Mouse (Mus musculus) adrenal gland, adult (tissue): ENCODE results near the gene Pwp2.
"Not testable (repeated sequence)": the region's sequence is repeated elsewhere in the genome, so short reads cannot be mapped to it uniquely, and the experiment has no call there.

ENCODE experiments used
- DNase-seq, 2 experiments: peaks; one replicate each; pipeline ENCODE4 v3.0.0; 2022 to 2023; ENCODE audit warnings: low spot score in 1 of 2; ENCODE audit not compliant: inconsistent age in 2 of 2

The Pwp2 gene

DNA sequence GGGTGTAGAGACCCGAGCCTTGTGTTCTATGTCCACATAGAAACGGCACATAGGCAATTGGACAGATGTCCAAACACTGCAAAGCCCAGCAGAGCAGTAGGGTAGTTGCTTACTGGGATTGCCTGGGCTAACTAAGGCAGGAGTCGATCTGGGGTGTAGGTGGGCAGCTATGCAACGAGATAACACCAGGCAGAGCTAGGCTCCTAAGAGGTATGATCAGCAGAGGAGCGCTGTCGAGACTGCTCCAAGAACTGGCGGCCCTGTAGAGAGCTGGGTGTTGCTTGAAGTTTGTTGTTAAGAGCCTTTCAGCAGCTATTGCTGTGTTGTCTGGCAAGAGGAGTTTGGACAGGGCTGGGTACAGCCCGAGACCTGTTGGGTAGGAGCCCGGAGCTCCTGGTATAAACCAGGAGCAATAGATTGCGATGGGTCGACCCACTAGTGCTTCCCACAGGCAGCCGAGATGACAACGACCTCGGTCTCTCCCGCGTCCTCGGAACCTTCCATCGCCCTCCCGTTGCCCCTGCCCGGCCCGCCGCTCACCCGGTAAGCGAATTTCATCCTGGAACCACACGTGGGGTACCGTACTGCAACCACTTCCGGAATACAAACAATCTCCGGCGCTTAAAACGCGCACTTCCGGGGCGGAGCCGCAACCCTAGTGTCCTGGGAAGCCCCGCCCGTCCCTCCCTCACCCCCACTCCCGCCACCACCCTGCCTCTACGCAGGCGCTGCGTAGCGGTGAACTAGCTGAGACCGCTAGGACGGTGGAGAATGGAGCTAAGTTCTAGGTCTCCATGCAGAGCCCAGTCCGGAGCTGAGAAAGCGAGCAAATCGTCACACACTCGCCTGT, at the start of gene Pwp2:
Pwp2 (minus strand) TSS at position 619 of the 850 bp plus-strand sequence.
- peak; percentile 90 to 96 for DNase-seq

DNA sequence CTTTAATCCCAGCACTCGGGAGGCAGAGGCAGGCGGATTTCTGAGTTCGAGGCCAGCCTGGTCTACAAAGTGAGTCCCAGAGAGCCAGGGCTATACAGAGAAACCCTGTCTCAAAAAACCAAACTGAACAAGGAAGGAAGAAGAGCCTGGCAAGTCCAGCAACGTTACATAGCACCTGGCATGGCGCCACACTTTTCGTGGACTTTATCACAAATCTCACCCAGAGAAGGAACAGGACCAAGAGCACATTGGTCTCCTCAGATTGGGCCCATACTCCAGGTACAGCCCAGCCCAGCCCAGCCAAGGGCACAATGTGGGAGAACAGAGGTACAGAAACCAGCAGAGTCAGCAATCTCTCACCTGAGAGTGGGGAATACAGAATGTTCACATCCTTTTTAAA, 48.8 kb upstream of the Pwp2 start:
- no peak for DNase-seq

DNA sequence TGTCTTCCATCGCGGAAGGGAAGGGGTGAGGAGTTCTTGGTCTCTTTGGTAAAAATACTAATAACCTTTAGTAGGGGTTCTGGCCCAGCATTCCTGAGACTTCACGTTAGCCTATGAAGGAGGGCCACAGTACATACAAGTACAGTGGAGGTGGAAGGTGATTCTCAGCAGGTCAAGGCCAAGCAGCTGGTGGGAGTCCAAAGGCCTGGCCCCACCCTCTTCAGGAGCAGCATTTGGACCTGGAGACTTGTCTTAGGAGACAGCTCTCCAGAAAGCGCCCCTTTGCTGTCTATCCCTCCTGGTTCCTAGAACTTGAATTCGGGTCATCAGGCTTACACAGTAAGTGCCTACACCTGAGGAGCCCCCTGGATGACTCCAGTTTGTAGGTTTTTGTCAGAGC, 48.2 kb upstream of the Pwp2 start:
- DNase-seq = no peak

DNA sequence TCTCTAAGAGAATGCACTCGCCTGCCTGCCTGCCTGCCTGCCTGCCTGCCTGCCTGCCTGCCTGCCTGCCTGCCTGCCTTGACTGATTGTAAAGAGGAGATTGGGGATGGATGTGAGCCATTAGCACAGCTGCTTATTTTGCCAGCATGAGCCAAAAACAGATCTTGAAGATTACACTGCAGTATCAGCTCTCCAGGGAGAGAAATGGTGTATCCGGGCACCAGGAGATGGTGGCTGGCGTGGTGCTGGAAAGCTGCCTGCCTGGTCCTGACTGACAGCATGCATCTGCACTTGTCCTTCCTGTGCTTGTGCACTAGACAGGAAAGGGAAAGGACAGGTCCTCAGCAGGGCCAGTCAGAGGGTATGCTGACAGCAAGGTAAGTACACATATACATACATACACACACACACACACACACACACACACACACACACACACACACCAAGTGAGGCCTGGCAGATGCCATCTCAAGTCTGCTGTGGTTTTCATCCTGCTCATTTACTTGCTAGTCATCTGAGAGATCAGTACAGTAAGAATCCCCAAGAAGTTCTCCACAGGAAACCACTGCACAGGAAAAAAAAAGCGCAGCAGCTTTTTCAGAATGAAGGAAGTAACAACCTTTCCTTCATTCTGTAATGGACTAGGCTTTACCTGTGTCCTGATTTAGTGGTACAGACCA, 47.5 kb upstream of the Pwp2 start:
- peak in 1 of 2 experiments; percentile 47 for DNase-seq

DNA sequence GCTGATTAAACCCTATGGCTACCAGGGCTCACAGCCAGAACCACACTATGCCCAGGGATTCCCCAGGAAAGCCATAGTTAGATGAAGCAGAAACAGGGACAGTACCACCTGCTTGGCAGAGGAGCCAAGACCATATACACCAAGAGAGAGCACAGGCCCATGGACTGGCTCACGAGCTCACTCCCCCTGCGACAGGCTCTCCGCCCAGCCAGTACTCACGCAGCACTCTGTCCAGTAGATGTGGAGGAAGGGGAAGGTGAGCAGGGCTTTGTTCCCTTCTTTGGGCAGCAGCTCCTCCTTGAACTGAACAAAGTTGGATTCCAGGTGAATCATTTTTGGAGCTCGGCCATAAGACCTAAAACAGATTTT, 43.6 kb upstream of the Pwp2 start:
- DNase-seq = no peak

DNA sequence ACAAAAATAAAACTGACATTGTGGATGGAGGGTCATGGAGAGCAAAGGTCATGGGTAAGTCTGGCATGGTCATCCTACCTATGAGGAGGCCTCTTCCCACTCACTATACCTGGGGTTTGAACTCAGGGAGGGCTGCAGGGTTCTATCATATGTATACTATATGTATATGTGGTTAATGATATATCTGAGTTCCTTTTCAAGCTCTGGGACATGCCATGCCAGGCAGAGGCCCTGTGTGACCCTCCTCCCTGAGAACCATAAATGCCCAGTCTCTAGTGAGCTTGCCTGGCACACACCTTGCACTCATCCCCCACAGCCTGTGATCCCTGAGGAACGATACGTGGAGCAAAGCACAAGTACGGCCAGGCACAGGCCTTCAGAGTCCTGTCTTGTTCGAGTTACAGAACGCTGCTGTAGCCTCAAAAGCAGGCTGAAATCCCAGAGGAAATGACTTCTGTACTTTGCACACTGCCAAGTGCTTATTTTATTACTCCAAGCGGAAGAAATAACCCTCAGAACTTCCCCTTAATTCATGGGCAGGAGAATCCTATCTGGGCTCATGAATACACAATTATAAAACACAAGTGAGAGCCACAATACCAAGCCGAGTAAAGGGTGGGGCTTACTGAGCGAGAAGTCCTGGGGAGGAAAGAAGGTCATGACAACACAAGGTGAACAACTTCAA, 43.1 kb upstream of the Pwp2 start:
- peak in 1 of 2 experiments; percentile 45 for DNase-seq

DNA sequence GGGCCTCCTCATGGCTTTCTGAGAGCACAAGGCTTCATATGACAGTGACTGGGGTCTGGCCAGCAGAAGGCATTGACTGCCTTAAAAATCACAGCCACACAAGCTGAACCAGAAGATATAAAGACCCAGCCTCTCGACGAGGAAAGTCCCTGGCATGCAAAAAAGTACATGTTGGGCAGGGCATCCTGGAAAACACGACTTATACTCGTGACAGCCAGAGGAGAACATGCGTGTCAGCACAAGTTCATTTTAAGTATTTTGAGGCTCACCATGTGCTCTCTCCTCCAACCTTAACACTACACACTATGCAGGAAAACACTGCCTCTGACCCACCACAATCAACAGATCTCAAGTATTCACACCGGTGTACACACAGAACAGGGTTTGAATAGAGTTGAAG, 39.2 kb upstream of the Pwp2 start:
- DNase-seq = no peak

DNA sequence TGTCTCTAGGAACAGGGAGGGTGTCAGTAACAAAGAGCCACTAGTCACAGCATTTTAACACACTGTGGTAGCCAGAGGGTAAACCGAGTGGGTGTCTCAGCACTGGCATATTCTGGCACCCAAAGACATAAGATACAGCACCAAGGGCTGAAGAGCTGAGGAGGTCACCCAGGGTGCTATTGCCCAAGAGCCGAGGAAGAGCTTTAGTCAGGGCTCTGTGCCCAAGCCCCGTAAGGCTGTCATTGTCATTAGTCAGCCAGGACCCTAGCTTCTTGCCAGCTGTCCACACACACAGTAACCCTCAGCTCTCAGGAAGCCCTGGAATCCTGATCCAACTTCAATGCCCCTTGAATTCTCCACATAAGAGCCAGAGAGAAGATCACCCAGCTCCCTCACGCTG, 38.0 kb upstream of the Pwp2 start:
- peak; percentile 51 to 79 for DNase-seq

DNA sequence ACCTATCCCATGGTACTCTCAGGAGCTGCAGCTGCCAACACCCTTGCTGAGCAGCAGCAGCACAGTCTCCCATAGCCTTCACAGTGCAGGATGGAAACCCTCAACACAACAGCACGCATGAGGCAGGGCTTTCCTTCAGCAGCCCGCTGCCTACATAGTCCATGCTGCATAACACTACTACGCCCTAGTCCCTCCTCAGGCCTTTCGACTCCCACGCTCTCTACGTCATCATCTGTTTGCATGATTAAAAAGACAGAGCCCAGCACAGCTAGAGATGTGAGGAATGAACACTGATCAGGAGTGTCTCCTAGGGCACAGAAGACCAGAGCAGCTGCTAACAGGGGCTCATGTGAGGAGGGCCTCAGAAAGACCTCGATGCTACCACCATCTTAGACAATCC, 36.4 kb upstream of the Pwp2 start:
- DNase-seq = no peak

DNA sequence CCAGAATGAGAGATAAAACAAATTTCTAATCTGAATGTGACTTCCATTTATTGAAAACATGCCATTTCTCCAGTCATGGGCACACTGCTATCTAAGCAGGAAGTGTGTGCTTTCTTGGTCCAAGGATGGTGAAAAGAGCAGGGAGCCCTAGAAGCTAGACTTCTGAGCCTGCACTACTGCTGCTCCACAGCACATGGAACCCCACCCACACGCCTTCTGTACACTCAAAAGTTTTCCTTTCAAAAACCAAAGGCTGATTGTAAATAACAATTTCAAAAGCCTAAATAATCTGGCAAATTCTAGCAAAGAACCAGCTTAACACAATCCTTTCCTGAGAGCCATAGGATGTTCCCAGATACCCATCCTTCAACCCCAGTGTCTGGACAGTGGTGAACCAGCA, 34.6 kb upstream of the Pwp2 start:
- DNase-seq = no peak

DNA sequence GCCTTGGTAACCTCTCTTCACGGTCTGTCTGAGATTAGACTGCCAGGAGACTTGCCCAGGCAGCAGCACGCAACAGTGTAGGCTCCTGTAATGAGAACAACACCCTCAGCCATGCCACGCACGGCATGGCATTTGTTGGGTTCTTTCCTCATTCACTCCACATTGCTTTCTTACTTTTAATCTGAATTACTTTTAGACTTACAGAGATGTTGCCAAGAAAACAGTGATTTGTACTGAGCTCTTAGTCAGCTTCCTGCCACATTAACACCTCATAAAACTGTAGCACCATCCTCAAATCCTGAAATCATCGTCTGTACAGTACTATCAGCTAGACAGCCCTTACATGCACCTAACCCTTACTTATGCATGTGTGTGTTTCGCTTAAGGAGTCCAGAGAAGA, 33.6 kb upstream of the Pwp2 start:
- no peak for DNase-seq

DNA sequence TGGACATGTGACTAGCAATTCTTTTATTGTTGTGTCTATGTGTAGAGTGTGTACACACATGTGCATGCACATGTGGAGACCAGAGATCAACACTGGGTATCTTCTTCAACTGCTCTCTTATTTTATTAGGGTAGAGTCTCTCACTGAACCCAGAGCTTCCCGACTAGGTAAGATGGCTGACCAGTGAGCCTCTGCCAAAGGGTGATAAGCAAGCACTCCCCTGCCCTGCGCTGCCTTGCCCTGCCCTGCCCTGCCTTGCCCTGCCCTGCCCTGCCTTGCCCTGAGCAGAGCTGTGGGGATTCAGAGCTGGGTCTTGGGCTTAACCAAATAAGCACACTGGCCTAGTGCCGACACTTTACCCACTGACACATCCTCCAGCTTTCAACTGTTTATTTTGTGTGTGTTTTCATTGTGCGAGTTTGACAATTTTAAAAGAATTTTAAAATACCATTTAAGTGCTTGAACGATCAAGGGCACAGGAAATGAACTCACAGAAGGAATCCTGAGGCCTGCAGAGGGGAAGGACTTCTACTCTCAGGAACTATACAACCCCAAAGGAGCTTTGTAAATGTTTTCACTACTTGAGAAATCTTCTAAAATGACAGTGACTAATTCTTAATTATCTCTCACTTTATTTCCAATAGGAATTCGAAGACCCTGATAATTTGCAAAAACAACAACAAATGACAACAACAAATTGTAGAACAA, 31.6 kb upstream of the Pwp2 start:
- DNase-seq = no peak

DNA sequence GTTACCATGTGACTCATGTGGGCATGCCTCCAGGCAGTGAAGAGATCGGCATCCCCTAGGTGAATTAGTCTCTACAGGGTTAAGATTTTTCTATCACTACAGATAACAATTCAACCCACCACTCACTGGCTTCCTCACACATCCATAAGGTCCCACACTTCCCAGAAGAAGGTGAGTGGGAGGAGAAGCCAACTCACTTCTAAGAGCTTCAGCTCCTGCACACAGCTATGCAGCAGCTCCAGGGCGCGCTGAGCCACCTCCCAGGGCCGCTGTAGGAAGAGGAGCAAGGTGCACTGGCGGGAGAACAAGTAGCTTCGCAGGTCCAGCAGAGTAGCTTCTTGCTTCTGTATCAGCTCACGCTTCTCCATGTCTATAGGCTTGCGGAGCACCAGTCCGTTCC, 29.4 kb upstream of the Pwp2 start:
- no peak for DNase-seq

DNA sequence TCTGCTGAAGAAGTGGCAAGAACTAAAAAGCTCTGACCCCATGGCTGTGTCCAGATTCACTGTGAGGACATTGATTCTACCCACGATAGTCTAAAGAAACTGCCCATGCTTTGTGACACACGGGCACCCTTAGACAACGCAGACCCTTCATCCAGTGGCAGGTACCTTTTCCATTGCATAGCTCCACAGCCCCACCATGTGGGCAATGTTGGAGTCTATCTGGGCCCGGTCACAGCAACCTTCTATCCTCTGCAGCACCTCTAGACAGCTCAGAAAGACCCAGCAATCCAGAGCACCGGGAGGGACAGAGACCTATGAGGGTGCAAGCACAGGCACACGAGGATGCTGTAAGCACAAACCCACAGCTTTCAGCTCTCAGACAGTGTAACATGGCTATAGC, 26.4 kb upstream of the Pwp2 start:
- DNase-seq = no peak

DNA sequence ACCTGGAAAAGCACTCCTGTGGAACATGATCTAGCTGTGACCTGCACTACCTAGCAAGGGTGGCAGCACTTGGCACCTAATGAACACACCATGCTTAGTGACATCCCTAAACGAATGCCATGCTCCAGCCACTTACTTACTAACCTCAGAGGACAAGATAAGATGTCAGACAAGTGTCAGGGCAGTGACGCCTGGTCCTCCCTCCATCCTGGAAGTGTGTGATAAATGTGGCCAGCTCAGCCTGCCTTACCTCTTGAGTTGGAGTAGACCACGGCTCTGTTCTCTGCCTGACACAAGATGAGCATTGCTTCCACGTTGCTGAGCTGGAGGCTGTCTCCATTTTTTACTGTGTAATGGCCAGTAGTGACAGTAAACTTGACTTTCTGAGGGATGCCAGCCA, 16.2 kb upstream of the Pwp2 start:
- DNase-seq = no peak

DNA sequence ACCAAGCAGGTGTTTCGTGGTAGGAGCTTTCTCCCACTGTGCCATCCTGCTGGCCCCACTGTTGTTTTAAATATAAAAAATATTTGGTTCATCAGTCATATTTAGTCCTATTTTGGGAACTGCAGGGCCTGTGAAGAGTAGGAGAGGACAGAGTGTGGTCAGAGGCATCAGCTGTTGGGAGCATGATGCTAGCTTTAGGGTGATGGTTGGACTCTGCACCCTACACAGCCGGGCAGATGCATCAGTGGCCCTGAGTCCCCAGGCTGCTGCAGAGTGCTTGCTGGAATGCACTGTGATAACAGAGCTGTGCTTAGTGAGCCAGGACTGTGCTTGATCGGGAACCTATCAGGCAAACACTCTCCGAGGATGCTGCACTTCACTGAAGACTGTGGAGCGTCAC, 8.0 kb upstream of the Pwp2 start:
- DNase-seq = no peak

DNA sequence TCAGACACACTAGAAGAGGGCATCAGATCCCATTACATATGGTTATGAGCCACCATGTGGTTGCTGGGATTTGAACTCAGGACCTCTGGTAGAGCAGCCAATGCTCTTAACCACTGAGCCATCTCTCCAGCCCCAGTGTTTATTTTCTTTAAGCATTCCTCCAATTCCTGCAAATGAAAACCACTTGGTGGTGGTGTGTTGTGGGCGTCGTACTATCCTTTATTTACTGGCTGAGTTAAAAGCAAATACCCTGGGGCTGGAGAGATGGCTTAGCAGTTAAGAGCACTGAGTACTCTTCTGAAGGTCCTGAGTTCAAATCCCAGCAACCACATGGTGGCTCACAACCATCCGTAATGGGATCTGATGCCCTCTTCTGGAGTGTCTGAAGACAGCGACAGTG, 1.1 kb upstream of the Pwp2 start:
- not testable (repeated sequence) for DNase-seq

DNA sequence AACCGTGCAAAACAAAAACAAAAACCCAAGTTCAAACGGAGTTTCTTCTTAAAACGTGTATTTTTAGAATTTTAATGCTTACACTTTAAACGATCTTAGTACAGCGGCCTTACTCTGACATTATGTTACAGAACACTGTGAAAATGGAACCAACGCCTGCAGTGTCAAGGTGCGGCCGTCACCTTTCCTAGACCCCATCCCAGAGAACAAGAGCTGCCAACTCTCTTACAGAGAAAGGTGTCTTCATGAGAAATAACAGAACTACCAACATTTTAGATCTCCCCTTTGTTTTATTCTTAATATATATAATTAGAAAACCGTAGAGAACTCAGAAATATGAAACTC, 404 bp upstream of the Pwp2 start:
- DNase-seq = no peak

DNA sequence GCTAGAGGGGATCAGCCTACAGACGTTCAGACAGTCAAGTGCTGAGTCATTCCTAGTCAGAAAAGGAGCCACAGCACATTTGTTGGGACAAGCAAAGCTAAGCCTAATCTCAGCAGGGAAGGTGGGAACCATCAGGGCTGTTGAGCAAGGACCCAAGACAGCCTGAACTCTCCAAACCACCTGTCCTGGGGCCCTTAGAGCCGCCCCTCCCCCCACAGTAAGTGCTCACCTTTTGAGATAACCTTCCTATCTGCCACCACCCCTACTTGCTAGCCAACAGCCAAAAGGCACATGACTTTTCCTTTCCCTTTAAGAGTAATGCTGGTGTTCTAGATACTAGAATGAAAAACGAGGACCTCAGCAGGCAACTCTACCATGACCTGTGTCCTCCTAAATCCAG, 1.4 kb downstream of the Pwp2 start:
- no peak for DNase-seq

DNA sequence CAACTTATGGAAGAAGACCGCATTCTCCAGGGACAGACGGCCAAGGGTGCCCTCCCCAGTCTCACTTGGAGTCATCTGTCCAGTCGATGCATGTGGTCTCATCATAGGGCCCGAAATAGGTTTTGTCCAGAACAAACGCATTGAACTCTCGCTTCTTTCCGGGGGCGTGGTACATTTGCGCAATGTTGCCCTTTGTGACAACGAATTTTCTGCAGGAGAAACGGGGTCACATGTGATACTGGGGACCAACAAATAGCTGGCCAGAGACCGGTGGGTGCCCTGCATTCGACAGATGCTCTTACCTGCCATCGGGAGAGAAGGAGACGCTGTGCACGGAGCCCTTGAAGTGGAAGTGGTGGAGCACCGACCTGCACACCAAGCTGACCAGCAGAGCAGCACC, 2.6 kb downstream of the Pwp2 start:
- no peak for DNase-seq

DNA sequence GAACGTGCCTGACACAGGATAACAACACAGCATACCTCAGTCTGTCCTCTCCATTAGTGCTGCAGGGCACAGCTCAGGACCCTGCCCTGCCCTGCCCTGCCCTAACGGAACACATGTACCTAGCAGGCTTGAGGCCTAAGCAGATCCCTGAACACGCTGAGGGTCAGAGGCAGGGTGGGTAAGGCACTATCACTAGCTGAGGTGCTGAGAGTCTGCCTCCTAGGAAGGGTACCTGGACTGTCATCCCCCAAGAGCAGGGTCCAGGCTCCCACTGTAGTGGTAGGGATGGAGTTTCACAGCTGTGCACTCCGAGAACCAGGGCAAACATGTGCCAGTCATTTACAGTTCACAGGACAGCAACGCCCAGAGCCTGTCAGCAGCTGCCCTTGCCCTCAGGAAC, 10.5 kb downstream of the Pwp2 start:
- no peak for DNase-seq

DNA sequence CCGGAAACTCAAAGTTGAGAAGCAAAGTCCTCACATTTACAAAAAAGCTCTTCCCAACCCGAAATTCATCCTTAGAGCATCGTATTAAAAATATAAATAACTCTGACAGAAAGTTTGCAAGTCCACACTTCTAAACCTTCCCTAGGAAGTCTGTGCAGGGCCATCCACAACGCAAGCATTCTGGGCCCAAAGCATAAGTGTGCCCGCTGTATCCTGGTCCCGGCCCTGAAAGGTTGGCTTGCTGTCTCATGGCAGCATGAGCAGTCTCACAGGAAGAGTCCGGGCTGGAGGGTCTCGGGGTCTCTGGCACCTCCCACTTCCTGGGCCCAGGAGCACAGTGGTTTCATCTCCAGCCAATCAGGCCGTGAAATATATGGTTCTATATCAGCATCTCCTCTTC, 13.4 kb downstream of the Pwp2 start:
- no peak for DNase-seq
